Mouse (Mus musculus) Muller cell, postnatal 12 days (primary cell): Measurements from ENCODE around the gene Gpx3.
"Not testable (repeated sequence)": the region's sequence is repeated elsewhere in the genome, so short reads cannot be mapped to it uniquely, and the experiment has no call there.

Source experiments
- DNase-seq: peaks from one replicate; pipeline ENCODE4 v3.0.0-alpha.2; 2015; ENCODE audit errors: inconsistent ontology term

Gpx3 gene

GRCm38 (mm10) chr11:54939501-54939900, 37.2 kb downstream of the Gpx3 start:
- no peak for DNase-seq

DNA sequence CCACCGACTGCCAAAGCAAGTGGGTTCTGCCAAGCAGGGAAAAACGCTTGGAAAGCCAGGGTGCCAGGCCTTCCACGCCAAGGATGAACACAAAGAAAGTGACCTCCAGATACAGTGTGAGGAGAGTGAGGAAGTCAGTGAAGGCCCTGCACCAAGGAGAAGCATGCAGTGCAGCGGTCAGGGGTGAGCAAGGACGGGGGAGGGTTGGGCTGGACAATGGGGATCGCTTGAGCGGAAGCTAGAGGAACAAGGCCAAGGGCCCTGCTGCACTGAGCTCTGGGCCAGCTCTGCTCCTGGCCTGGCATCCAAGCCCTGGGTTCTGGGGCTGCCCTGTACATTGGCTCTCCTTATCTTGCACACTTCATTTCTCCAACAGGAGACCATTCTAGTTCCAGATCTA, 37.8 kb downstream of the Gpx3 start:
- peak; percentile 48 for DNase-seq

- DNase-seq = no peak
Measured at GRCm38 (mm10) chr11:54944702-54945101, 42.4 kb downstream of the Gpx3 start.

DNA sequence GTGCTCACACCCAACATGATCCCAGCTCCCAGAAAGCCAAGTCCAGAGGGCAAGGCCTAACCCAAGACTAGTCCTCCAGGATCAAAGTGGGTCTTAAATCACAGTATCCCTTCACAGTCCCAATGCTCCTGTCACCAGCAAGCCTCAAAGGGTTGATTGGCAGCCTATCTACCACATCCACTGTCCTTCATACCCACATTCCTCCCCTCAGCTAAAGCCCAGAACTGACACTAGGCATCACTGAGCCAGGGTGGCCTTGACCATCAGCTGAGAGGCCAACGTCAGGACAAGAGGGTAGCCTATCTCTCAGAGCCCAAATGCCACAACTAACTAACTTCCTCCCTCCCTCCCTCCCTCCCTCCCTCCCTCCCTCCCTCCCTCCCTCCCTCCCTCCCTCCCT, 47.5 kb downstream of the Gpx3 start:
- DNase-seq = no peak

DNA sequence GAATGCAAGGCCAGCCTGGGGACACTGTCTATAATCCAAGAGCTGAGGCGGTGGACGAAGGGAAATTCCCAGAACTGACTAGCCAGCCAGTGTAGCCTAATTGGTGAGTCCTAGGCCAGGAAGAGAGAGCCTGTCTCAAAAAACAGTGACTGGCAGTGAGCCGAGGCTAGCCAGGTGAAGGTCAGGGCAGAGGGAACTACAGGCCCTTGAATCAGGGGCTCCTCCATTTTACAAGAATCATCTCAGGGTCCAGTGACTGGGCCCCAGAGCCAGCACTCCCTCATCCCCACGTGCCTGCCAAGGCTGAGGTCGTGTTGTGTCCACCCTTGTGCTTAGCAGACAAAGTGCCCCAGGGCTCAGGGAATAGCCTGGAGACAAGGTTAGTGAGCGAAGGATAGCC, 48.4 kb downstream of the Gpx3 start:
- DNase-seq = no peak

GRCm38 (mm10) chr11:54952651-54953050, 50.4 kb downstream of the Gpx3 start:
- DNase-seq = no peak

DNA sequence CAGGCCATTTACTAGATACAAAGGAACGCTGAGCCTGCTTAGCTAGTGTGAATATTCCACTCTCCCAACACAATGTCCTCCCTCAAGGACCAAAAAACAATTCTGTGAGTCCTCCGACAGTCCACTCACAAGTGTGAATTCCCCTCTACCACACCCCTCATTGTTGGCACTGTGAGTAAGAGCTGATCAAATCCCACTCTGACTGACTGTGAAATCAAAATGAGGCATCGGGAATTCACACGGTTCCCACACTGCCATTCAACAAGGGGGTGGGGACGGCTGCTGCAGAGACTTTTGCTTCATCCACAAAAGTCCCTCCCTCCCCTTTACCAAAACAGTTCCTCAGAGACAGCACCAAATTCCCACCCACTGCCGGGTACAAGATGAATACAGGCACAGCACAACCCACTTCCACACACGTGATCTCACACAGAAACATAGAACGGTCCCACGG, 51.8 kb downstream of the Gpx3 start:
- DNase-seq = peak; percentile 68

- DNase-seq = no peak
Measured at GRCm38 (mm10) chr11:54954716-54955115, 52.5 kb downstream of the Gpx3 start.

DNA sequence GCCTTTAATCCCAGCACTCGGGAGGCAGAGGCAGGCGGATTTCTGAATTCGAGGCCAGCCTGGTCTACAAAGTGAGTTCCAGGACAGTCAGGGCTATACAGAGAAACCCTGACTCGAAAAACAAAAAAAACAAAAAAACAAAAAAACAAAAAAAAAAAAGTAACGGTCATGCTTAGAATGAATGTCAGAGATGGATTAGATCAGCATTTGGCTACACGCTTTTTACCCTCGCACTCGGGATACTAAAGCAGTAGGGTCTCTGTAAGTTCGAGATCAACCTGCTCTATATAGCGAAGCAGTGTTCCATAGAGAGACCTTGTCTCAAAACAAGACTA, 53.1 kb downstream of the Gpx3 start:
- DNase-seq = not testable (repeated sequence)

DNA sequence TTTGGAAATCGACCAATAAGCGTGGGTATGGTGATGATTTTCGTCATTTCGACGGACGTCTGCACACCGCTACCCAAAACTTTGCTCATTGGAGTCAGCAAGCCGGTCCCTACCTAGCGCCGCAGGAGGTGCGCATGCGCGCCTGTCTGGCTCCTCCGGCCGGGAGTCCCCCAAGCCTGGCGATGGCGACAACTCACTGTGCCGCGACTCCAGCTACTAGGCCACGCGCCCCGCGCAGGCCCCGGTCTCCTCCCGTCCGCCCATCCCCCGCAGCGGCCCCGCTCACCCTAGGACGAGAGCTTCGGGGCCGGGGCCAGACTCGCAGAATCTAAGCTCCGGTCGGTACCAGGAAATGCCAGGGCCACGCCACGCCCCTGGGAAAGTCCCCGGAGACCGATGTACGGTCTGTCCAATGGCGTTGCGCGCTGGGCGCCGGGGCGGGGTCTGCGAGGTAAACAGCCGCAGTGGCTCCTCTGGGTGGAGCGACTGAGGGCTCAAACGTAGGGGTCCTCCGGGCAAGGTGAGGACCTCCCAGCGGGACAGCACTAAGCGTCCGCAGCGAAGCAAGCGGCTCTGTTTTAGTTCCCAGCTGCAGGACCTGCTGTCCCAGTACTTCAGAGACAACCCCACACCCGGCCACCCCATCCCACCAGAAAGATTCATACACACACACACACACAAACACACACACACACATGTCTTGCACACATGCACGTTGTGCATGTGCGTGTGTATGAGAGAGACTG, 53.7 kb downstream of the Gpx3 start:
- DNase-seq = peak; percentile 98

GRCm38 (mm10) chr11:54956912-54957311, 54.7 kb downstream of the Gpx3 start:
- no peak for DNase-seq

GRCm38 (mm10) chr11:54957708-54958107, 55.5 kb downstream of the Gpx3 start:
- DNase-seq = not testable (repeated sequence)

- no peak for DNase-seq
Measured at GRCm38 (mm10) chr11:54958571-54959073, 56.4 kb downstream of the Gpx3 start.
